Mouse (Mus musculus): ENCODE data around the gene Mctp1. TPM values are rescaled to one million over a fixed set of nuclear protein-coding genes. Genes with fewer than 3 reads are reported as not detected.

Gene Mctp1
- polyA plus RNA-seq, 1 experiment from 2014 or later = 0.47 TPM

GRCm38 (mm10) chr13:76759832-76760490 is 375.6 kb downstream of the Mctp1 start:
- Histone ChIP-seq H3K36me3 (no peaks in the 10 kb centered on the region), H3K4me2 (no peak overlapping the region), H3K9me3 (no peaks in the 10 kb centered on the region), H3K27me3 (replicated peaks) (no peaks in the 10 kb centered on the region), H3K4me3 (no peak overlapping the region), H3K9ac (no peak overlapping the region), H3K27ac (replicated peaks) (no peak overlapping the region), H3K4me1 (no peaks in the 10 kb centered on the region)
- WGBS = 27% methylated on average over 6 of the region's 6 CpGs
- ATAC-seq (ENCODE audit: extremely low read depth, insufficient number of reproducible peaks, low FRiP score, low TSS enrichment) = no peak

GRCm38 (mm10) chr13:76799662-76800061 is 415.3 kb downstream of the Mctp1 start:
- Histone ChIP-seq H3K9me3 (no peaks in the 10 kb centered on the region), H3K4me2 (no peak overlapping the region), H3K27ac (replicated peaks) (no peak overlapping the region), H3K9ac (no peak overlapping the region), H3K4me1 (no peaks in the 10 kb centered on the region), H3K27me3 (replicated peaks) (no peaks in the 10 kb centered on the region), H3K36me3 (no peaks in the 10 kb centered on the region), H3K4me3 (no peak overlapping the region)
- 37% methylated on average over 1 of the region's 1 CpGs for WGBS
- no peak for ATAC-seq (ENCODE audit: extremely low read depth, insufficient number of reproducible peaks, low FRiP score, low TSS enrichment)

DNA sequence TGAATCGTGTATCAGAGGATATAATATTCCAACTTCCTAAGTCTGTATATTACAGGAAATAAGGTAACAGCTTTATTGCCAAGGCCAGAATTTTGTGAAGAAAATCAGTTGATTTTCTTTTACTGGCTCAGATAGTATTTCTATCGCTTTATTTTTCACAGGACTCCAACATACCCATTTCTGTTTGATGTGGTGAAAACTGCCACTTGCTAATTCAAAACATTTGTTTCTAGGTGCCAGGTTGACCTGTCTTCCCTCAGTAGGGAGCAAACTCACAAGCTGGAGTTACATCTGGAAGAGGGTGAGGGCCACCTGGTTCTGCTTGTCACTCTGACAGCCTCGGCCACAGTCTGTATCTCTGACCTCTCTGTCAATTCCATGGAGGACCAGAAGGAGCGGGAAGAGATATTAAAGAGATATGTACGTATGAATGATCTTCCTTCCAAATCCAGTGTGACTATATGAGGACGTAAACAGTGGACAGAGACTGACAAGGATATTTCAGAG is 416.8 kb downstream of the Mctp1 start:
- WGBS = 46% methylated on average over 6 of the region's 6 CpGs
- H3K4me1 ChIP-seq = no peaks in the 10 kb centered on the region
- no peaks in the 10 kb centered on the region for H3K36me3 ChIP-seq
- H3K4me3 ChIP-seq = no peak overlapping the region
- no peak for ATAC-seq (ENCODE audit: extremely low read depth, insufficient number of reproducible peaks, low FRiP score, low TSS enrichment)
- H3K27me3 ChIP-seq (replicated peaks) = no peaks in the 10 kb centered on the region
- H3K4me2 ChIP-seq = no peak overlapping the region
- no peaks in the 10 kb centered on the region for H3K9me3 ChIP-seq
- H3K27ac ChIP-seq (replicated peaks) = no peak overlapping the region
- H3K9ac ChIP-seq = no peak overlapping the region

DNA sequence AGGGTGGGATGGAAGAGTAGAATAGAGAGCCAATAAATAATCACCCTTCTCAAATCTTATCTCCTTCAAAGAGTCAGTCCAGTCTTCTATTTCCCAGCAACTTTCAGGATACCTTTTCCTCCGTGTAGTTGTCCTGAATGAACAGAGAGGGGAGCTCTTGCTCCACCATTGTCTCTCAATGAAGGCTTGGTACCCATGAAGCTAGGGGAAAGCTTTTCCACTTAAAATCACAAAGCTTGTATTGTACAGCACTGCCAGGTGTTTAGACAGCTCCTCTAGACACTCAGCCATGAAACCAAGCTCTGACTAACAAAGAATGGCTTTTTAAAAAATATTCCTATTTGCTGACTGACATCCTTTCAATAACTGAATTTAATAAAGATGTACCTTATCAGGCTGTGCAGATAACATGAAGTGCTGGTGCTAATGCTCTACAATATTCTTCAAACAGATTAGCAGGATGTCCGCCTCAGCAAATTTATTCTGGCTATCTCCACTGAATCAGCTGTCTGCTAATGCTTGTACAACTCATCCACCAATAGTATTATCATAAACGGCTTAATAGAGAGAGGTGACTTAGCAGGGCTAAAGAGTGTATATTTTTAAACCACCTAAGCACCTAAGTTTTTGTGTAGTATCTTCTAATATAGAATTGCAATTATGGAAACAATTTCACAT is 417.9 kb downstream of the Mctp1 start:
- ATAC-seq (ENCODE audit: extremely low read depth, insufficient number of reproducible peaks, low FRiP score, low TSS enrichment) = no peak
- Histone ChIP-seq H3K4me2 (no peak overlapping the region), H3K9ac (no peak overlapping the region), H3K4me3 (no peak overlapping the region), H3K4me1 (no peaks in the 10 kb centered on the region), H3K27me3 (replicated peaks) (no peaks in the 10 kb centered on the region), H3K9me3 (no peaks in the 10 kb centered on the region), H3K36me3 (no peaks in the 10 kb centered on the region), H3K27ac (replicated peaks) (no peak overlapping the region)
- WGBS = 29% methylated on average over 3 of the region's 3 CpGs

DNA sequence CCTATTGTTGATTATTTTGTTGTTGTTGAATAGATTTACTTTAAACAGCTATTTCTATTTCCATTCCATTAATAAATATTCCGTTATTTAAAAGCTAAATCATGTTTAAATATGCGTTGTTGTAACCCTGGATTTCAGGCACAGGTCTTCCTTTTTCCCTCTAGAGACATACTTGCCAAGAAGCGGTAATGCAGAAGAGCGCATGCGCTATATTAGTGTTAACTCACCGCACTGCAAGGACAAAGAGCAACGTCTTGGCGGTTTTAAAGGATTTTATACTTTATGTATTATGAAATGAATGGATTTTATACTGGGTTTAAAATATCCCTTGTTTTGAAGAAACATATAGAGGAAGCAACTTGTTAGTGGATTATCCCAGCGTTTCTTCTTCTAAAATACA is 418.6 kb downstream of the Mctp1 start:
- Histone ChIP-seq H3K27ac (replicated peaks) (no peak overlapping the region), H3K4me2 (no peak overlapping the region), H3K9ac (no peak overlapping the region), H3K9me3 (no peaks in the 10 kb centered on the region), H3K36me3 (no peaks in the 10 kb centered on the region), H3K4me3 (no peak overlapping the region), H3K27me3 (replicated peaks) (no peaks in the 10 kb centered on the region), H3K4me1 (no peaks in the 10 kb centered on the region)
- 82% methylated on average over 9 of the region's 9 CpGs for WGBS
- ATAC-seq (ENCODE audit: extremely low read depth, insufficient number of reproducible peaks, low FRiP score, low TSS enrichment) = no peak

- H3K36me3 ChIP-seq = no peaks in the 10 kb centered on the region
- no peaks in the 10 kb centered on the region for H3K4me1 ChIP-seq
- no peaks in the 10 kb centered on the region for H3K27me3 ChIP-seq (replicated peaks)
- no peak overlapping the region for H3K4me3 ChIP-seq
- H3K27ac ChIP-seq (replicated peaks) = no peak overlapping the region
- H3K9ac ChIP-seq = no peak overlapping the region
- 71% methylated on average over 6 of the region's 6 CpGs for WGBS
- H3K4me2 ChIP-seq = no peak overlapping the region
- no peak for ATAC-seq (ENCODE audit: extremely low read depth, insufficient number of reproducible peaks, low FRiP score, low TSS enrichment)
- no peaks in the 10 kb centered on the region for H3K9me3 ChIP-seq
Observed at GRCm38 (mm10) chr13:76803799-76804198, 419.5 kb downstream of the Mctp1 start.

DNA sequence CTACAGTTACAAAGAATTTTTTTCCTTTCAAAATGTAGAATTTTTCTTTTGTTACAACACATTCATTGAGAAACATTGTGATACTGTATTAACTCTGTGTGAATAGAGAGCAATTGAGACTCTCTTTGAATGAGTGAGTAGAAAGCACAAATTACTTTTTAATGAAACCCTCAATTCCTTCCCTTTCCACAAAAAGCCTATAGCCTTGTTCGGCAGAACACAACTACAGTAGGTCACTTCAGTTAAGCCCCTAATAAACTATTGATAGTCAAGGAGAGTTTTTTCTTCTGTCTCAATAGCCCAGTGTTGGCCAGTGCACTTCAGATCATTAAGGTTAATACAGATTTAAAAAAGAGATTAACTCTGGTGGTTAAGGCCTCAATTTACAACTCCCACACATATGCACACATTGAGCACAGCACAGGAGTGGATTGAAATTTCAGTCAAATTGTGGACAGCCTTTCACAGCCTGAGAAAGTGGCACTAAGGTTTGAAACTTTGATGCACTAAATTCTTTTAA is 424.6 kb downstream of the Mctp1 start:
- no peaks in the 10 kb centered on the region for H3K9me3 ChIP-seq
- ATAC-seq (ENCODE audit: extremely low read depth, insufficient number of reproducible peaks, low FRiP score, low TSS enrichment) = no peak
- H3K27ac ChIP-seq (replicated peaks) = no peak overlapping the region
- no peak overlapping the region for H3K4me3 ChIP-seq
- H3K9ac ChIP-seq = no peak overlapping the region
- no peaks in the 10 kb centered on the region for H3K27me3 ChIP-seq (replicated peaks)
- WGBS = 71% methylated on average over 1 of the region's 1 CpGs
- no peaks in the 10 kb centered on the region for H3K36me3 ChIP-seq
- peaks cover 11% of the 10 kb centered on the region for H3K4me1 ChIP-seq
- H3K4me2 ChIP-seq = no peak overlapping the region

GRCm38 (mm10) chr13:76809802-76810201 is 425.5 kb downstream of the Mctp1 start:
- Histone ChIP-seq H3K27ac (replicated peaks) (no peak overlapping the region), H3K4me1 (peaks cover 11% of the 10 kb centered on the region), H3K9ac (no peak overlapping the region), H3K36me3 (no peaks in the 10 kb centered on the region), H3K27me3 (replicated peaks) (no peaks in the 10 kb centered on the region), H3K4me2 (no peak overlapping the region), H3K4me3 (no peak overlapping the region), H3K9me3 (no peaks in the 10 kb centered on the region)
- no peak for ATAC-seq (ENCODE audit: extremely low read depth, insufficient number of reproducible peaks, low FRiP score, low TSS enrichment)
- WGBS = 10% methylated on average over 2 of the region's 2 CpGs

DNA sequence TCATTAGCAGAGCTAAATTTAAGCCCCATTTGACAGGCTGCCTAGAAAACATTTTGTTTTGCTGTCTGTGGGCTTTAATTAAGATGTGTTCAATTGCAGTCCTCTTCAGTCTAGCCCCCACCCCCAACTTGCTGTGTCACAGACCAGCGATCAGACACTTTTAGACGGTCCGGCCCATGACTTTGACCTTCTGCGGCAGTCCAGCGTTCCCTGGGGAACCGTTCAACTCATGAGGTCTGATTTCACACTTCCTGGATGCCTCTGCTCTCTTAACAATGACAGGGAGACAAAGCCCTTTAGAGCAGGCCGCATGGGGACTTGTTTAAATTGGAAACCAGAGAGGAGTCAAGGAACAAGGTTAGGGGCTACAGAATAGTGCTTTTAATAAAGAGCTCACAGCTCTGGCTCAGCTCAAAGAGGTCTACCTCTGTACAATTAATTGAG is 426.2 kb downstream of the Mctp1 start:
- no peaks in the 10 kb centered on the region for H3K9me3 ChIP-seq
- H3K4me3 ChIP-seq = no peak overlapping the region
- WGBS = 14% methylated on average over 7 of the region's 7 CpGs
- no peak overlapping the region; the same call in 1 of the 2 replicates for H3K27ac ChIP-seq (replicated peaks)
- no peaks in the 10 kb centered on the region for H3K36me3 ChIP-seq
- 0 out of 2 replicates have a peak overlapping the region, but pooled peaks have one; percentile 33 for H3K9ac ChIP-seq
- ATAC-seq (ENCODE audit: extremely low read depth, insufficient number of reproducible peaks, low FRiP score, low TSS enrichment) = no peak
- H3K27me3 ChIP-seq (replicated peaks) = no peaks in the 10 kb centered on the region
- H3K4me1 ChIP-seq = peaks cover 11% of the 10 kb centered on the region
- peak overlapping the region; percentile 41 for H3K4me2 ChIP-seq

DNA sequence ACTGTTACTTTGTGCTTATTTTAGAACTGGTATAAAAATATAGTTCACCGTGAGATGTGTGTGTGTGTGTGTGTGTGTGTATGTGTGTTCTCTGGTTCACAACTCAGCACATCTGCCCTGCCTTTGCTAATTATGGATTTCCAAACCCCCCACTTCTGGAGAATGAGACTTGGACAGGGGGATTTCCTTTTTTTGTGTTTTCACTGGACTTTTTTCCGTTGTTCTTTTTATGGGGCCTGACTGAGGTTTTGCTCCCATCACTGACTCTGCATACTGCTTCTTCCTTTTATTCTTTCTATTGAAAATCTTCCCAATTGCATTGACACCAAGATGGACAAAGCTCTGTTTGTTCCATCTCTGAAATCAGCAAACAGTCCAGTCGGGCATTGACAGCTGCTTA is 438.7 kb downstream of the Mctp1 start:
- no peak for ATAC-seq (ENCODE audit: extremely low read depth, insufficient number of reproducible peaks, low FRiP score, low TSS enrichment)
- WGBS = 38% methylated on average over 3 of the region's 3 CpGs
- Histone ChIP-seq H3K9me3 (no peaks in the 10 kb centered on the region), H3K4me2 (no peak overlapping the region), H3K9ac (no peak overlapping the region), H3K27ac (replicated peaks) (no peak overlapping the region), H3K36me3 (no peaks in the 10 kb centered on the region), H3K4me1 (no peaks in the 10 kb centered on the region), H3K4me3 (no peak overlapping the region), H3K27me3 (replicated peaks) (no peaks in the 10 kb centered on the region)

GRCm38 (mm10) chr13:76824932-76825694 is 440.8 kb downstream of the Mctp1 start:
- 61% methylated on average over 10 of the region's 10 CpGs for WGBS
- no peak for ATAC-seq (ENCODE audit: extremely low read depth, insufficient number of reproducible peaks, low FRiP score, low TSS enrichment)

More at GRCm38 (mm10) chr13:76824932-76825694, 440.8 kb downstream of the Mctp1 start:
- no peaks in the 10 kb centered on the region for H3K4me1 ChIP-seq
- no peaks in the 10 kb centered on the region for H3K36me3 ChIP-seq
- H3K4me3 ChIP-seq = no peak overlapping the region
- no peaks in the 10 kb centered on the region for H3K27me3 ChIP-seq (replicated peaks)
- H3K4me2 ChIP-seq = no peak overlapping the region
- H3K9ac ChIP-seq = no peak overlapping the region
- H3K9me3 ChIP-seq = no peaks in the 10 kb centered on the region
- H3K27ac ChIP-seq (replicated peaks) = no peak overlapping the region
